Mouse (Mus musculus): ENCODE measurements around the gene Aipl1.

- TF ChIP-seq CTCF (IDR thresholded peaks at IDR 0.05; ENCODE audit: control insufficient read depth, insufficient read depth, low read length) (no peak), POLR2A (IDR thresholded peaks at IDR 0.05; ENCODE audit: borderline replicate concordance, control insufficient read depth, low read depth, low read length) (no peak)
Measured at GRCm38 (mm10) chr11:72041290-72041767, 4.0 kb upstream of the Aipl1 start.

Measured in bone marrow, adult 2 months (tissue).